Mouse (Mus musculus): ENCODE results near the gene Timm8a2. TPM values are rescaled to one million over a fixed set of nuclear protein-coding genes. Genes with fewer than 3 reads are reported as not detected.

Timm8a2 gene
- polyA plus RNA-seq, 1 experiment from 2014 or later = not detected

DNA sequence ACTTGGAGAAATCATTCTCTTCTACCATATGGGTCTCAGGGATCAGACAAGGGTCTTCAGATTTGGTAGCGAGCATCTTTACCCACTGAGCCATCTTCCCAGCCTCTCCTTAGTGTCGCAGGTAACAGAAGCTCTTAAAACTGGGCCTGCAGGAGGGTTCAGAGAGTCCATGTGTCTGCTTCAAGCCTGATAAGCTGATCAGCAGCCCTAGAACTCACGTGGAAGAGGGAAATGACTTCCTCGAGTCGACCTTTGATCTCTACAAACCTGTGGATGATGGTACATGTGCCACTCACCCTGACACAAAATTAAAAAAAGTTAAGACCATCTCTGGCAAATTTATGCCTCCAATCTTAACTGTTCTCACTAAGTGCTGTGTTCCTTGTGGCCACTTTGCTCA is 53.5 kb downstream of the Timm8a2 start:
- ATAC-seq (ENCODE audit: insufficient read depth, low FRiP score, low TSS enrichment) (no peak), DNase-seq (ENCODE audit: low spot score) (no peak)
- Histone ChIP-seq H3K27ac (ENCODE audit: low read depth, low read length) (no peak overlapping the region), H3K9ac (ENCODE audit: low read length) (no peak overlapping the region), H3K36me3 (ENCODE audit: control insufficient read depth, insufficient read depth, low read length) (no peaks in the 10 kb centered on the region), H3K4me3 (ENCODE audit: low read depth, low read length) (no peak overlapping the region), H3K9me3 (ENCODE audit: control insufficient read depth, low read length) (no peaks in the 10 kb centered on the region), H3K4me2 (ENCODE audit: low read depth) (no peak overlapping the region), H3K4me1 (ENCODE audit: control insufficient read depth, insufficient read depth, low read length) (no peaks in the 10 kb centered on the region), H3K27me3 (ENCODE audit: control insufficient read depth, insufficient read depth, low read length) (no peaks in the 10 kb centered on the region)
- WGBS = 91% methylated on average over 5 of the region's 5 CpGs

Other genes starting within 250 kb of the Timm8a2 start
- 4.2 and 5.4 TPM in 2 replicates for gene Dock9, start 236.8 kb upstream of the Timm8a2 start, polyA plus RNA-seq (2014; fragmentation: Nextera tagmentation; extraction: Ambion mirVana)
- gene Ubac2, start 156.1 kb upstream of the Timm8a2 start, polyA plus RNA-seq (2014; fragmentation: Nextera tagmentation; extraction: Ambion mirVana) = 70.4 and 71.1 TPM in 2 replicates
- gene Gpr18, start 118.9 kb upstream of the Timm8a2 start, polyA plus RNA-seq (2014; fragmentation: Nextera tagmentation; extraction: Ambion mirVana) = 0.15 and 0.16 TPM in 2 replicates
- 3.3 and 3.5 TPM in 2 replicates for gene Gpr183, start 69.5 kb upstream of the Timm8a2 start, polyA plus RNA-seq (2014; fragmentation: Nextera tagmentation; extraction: Ambion mirVana)
- 132 and 136 TPM in 2 replicates for gene Tm9sf2, start 72.4 kb downstream of the Timm8a2 start, polyA plus RNA-seq (2014; fragmentation: Nextera tagmentation; extraction: Ambion mirVana)
- gene Clybl, start 147.0 kb downstream of the Timm8a2 start, polyA plus RNA-seq (2014; fragmentation: Nextera tagmentation; extraction: Ambion mirVana) = 19.2 and 20.0 TPM in 2 replicates

All from neural tube, embryonic 11.5 days (tissue).